Mouse (Mus musculus): ENCODE measurements around the gene Tmem178. TPM values are rescaled to one million over a fixed set of nuclear protein-coding genes. Genes with fewer than 3 reads are reported as not detected.

Tmem178 gene
- 23.1 and 23.7 TPM in 2 replicates for polyA plus RNA-seq (2016; fragmentation: Nextera tagmentation; extraction: Ambion mirVana)

DNA sequence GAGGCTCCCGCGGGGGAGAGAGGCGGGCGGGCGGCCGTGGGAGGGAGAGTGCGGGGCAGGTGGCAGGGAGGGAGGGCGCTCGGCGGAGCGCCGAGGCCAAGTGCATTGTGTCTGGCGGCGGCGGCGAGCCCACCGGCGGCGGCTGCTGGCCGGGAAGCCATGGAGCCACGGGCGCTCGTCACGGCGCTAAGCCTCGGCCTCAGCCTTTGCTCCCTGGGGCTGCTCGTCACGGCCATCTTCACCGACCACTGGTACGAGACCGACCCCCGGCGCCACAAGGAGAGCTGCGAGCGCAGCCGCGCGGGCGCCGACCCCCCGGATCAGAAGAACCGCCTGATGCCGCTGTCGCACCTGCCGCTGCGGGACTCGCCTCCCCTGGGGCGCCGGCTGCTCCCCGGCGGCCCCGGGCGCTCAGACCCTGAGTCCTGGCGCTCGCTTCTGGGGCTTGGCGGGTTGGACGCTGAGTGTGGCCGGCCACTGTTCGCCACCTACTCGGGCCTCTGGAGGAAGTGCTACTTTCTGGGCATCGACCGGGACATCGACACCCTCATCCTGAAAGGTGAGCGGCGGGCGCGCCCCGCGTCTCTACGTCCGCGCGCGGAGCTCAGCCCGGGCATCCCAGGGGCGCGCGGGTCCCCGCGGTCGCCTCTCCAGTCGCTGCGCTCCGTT lies at the start of gene Tmem178:
Gene Tmem178 (plus strand): TSS at position 103 of the 669 bp plus-strand sequence.
- under 1% methylated on average over 60 of the region's 84 CpGs for WGBS

DNA sequence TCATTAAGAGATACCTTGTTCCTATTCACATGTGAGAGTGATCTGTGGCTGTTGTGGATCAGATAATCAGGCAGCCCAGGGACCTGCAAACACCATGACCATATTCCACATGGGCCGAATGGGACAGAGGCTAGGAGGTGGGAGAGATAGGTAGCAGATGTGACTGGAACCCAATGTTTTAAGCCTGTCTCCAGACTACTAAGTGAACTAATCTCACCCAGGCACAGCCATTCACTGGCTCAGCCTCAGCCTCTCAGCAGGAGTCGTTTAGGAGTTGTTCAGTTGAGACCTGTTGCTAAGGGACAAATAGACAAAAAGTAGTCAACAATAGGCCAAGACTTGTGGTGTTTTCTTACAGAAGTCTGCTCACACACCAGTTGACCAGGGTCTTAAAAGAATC lies 48.0 kb upstream of the Tmem178 start:
- H3K4me1 ChIP-seq: peaks cover 13% of the 10 kb centered on the region; the same call in 1 of the 2 replicates
- no peaks in the 10 kb centered on the region for H3K27me3 ChIP-seq
- H3K4me2 ChIP-seq (replicated peaks): no peak overlapping the region
- no peak overlapping the region for H3K27ac ChIP-seq
- WGBS: 36% methylated on average over 2 of the region's 2 CpGs
- H3K9me3 ChIP-seq (replicated peaks): no peaks in the 10 kb centered on the region
- H3K4me3 ChIP-seq: no peak overlapping the region
- no peak overlapping the region for H3K9ac ChIP-seq
- ATAC-seq (ENCODE audit: low FRiP score): no peak
- H3K36me3 ChIP-seq: no peaks in the 10 kb centered on the region

More for the DNA sequence above, at the start of gene Tmem178:
- peak within 1 kb of the TSS; percentile 79 for H3K4me3 ChIP-seq
- H3K4me2 ChIP-seq (replicated peaks): peak within 1 kb of the TSS; percentile 89
- peak within 1 kb of the TSS; percentile 87 for H3K27ac ChIP-seq
- ATAC-seq (ENCODE audit: low FRiP score): peak; percentile 72
- no peaks in the 10 kb centered on the region for H3K27me3 ChIP-seq
- H3K9ac ChIP-seq: peak within 1 kb of the TSS; percentile 89
- no peaks in the 10 kb centered on the region for H3K36me3 ChIP-seq
- H3K4me1 ChIP-seq: peaks cover 13% of the 10 kb centered on the region
- H3K9me3 ChIP-seq (replicated peaks): no peaks in the 10 kb centered on the region

DNA sequence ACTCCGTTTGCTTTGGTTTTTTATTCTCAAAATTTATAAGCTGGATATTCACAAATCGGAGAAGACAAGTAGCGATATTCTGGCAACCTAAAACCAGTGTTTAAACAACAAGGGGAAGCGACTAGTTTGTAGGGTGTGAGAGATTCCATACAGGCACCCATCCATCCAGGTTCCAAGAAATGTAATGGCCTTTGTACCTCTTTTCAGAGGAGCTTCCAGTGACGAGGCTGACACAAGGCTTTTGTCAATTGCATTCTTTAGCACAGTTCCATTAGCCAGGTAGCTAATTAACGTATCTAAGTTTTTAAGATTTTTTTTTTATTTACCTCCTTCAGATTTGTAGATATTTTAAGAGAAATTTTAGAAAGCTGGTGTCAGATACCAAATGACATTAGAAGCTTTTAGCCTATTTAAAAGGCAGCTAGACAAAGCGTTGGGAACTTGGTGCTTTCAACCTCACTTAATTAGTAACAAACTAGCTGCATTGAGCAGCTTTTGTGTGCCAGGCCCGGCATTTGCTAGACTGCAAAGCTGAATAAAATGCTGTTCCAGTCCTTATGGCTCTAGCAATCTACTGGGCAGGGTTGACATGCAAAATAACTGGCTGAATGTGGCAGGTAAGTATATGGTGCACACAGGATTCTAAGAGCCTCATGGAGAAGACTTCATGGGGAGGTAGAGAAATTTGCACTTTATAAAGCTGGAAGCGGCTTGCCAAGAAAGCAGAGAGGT lies 46.6 kb upstream of the Tmem178 start:
- no peaks in the 10 kb centered on the region for H3K9me3 ChIP-seq (replicated peaks)
- no peak for ATAC-seq (ENCODE audit: low FRiP score)
- peaks cover 13% of the 10 kb centered on the region; the same call in 1 of the 2 replicates for H3K4me1 ChIP-seq
- H3K27ac ChIP-seq: no peak overlapping the region
- no peak overlapping the region for H3K9ac ChIP-seq
- H3K36me3 ChIP-seq: no peaks in the 10 kb centered on the region
- WGBS: 60% methylated on average over 9 of the region's 9 CpGs
- H3K27me3 ChIP-seq: no peaks in the 10 kb centered on the region
- no peak overlapping the region for H3K4me2 ChIP-seq (replicated peaks)
- no peak overlapping the region for H3K4me3 ChIP-seq

DNA sequence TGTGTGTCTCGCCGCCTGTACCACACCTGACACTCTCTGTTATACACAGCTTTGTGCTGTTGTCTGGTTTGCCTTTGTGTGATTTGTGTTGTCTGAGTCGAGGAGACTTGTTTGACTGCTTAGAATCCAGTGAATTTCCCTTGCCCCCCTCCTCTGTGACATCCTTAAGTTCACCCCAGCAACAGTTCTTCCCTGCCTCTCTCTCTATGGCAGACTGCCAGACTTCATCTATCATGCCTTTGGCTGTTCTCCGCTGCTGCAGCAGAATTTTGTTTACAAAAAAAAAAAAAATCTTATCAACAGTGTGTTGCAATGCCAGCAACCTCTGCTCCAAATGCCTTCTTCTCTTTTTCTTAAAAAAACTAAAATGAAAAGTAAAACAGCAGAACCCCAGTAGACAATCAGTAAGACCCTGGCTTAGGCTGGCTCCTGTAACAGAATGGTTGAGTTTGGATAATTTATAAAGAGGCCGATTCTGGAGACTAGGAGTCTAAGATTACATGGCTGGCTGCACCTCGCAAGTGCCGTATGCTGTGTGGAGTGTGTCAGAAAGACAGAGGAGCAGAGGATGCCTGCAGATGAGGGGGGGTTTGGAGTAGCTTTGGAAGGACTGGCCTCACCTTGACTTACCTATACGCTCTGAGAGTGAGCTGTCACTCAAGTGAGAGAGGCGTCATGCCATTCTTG lies 44.8 kb upstream of the Tmem178 start:
- Histone ChIP-seq H3K4me1 (peaks cover 22% of the 10 kb centered on the region; the same call in 1 of the 2 replicates), H3K4me2 (replicated peaks) (no peak overlapping the region), H3K27ac (0 out of 2 replicates have a peak overlapping the region, but pooled peaks have one; percentile 12)

DNA sequence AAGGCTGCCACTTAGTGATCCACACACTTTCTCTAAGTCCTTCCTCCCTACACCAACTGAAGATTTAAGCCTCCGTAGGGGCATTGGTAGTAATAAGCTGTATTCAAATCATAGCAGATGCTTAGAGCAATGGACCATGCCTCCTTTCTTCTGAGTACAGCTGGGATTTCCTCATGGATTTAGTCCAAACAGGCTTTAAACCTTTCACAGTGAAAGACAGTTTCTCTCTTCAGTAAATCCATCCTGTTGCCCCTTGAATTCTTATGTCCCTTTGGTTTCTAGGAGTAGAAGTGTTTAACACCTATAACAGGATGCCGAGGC lies 44.3 kb upstream of the Tmem178 start:
- H3K4me3 ChIP-seq: no peak overlapping the region
- 0 out of 2 replicates have a peak overlapping the region, but pooled peaks have one; percentile 12 for H3K27ac ChIP-seq
- no peaks in the 10 kb centered on the region for H3K36me3 ChIP-seq
- no peaks in the 10 kb centered on the region for H3K27me3 ChIP-seq
- H3K4me2 ChIP-seq (replicated peaks): no peak overlapping the region
- peaks cover 23% of the 10 kb centered on the region; the same call in 1 of the 2 replicates for H3K4me1 ChIP-seq
- no peak for ATAC-seq (ENCODE audit: low FRiP score)
- no peak overlapping the region for H3K9ac ChIP-seq
- H3K9me3 ChIP-seq (replicated peaks): no peaks in the 10 kb centered on the region
- WGBS: 78% methylated on average over 2 of the region's 2 CpGs

More for the DNA sequence above, 44.8 kb upstream of the Tmem178 start:
- H3K36me3 ChIP-seq: no peaks in the 10 kb centered on the region
- no peaks in the 10 kb centered on the region for H3K27me3 ChIP-seq
- no peak overlapping the region for H3K9ac ChIP-seq
- no peak overlapping the region for H3K4me3 ChIP-seq
- no peaks in the 10 kb centered on the region for H3K9me3 ChIP-seq (replicated peaks)
- ATAC-seq (ENCODE audit: low FRiP score): peak; percentile 78
- 53% methylated on average over 9 of the region's 9 CpGs for WGBS

DNA sequence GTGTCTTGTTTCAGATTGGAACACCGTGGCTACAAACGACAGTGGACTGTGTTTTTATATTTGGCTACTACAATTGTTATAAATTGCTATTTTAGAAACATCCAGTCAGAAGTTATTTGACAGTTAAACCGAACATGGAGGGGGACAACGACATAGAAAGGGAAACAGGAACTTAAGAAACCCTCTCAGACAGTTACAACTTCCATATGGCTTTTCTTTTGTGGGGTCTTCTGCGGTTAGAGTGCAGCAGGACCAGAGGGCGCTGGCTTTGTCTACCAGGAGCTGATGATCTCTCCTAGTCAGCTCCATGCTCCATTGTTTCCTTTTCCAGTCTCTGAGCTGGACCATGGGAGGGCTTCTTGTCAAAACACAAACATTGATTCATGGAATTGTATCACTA lies 42.5 kb upstream of the Tmem178 start:
- Histone ChIP-seq H3K9ac (no peak overlapping the region), H3K27ac (no peak overlapping the region), H3K27me3 (no peaks in the 10 kb centered on the region), H3K36me3 (no peaks in the 10 kb centered on the region), H3K4me3 (no peak overlapping the region), H3K9me3 (replicated peaks) (no peaks in the 10 kb centered on the region), H3K4me1 (peaks cover 23% of the 10 kb centered on the region; the same call in 1 of the 2 replicates), H3K4me2 (replicated peaks) (no peak overlapping the region)
- WGBS: 87% methylated on average over 6 of the region's 6 CpGs
- no peak for ATAC-seq (ENCODE audit: low FRiP score)

DNA sequence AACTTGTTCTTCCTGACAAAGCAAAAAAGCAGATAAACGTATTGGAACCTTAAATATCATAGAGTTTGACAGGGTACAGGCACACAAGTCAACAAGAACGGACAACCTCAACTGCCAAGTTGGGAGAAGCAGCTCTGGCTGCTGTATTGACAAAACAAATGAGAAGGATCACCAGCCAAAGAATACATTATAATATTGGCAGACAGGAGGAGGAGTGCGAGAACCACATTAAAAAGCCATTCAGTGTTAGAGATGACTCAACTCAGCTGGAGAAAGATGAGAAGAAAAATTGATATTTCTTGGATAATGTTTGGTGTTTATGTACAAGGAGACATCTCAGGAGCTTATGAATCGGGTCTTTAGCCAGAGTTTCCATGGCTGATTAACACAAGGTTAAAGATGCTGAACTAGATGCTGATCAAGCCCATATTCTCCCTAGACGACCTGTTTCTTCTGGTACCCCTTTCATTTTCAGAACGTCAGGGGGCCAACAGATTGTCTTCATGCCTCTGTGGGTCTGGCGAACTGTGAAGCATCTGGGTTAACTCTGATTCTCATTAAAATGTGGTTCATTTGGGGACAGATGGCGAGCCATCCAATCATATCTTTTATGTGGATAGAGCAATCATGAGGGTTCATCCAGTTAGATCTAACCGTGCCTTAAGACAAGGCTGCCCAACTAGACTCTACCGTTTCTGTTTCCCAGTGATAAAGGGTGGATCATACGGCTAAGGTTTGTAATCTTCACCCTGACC lies 41.1 kb upstream of the Tmem178 start:
- Histone ChIP-seq H3K27ac (no peak overlapping the region), H3K27me3 (no peaks in the 10 kb centered on the region), H3K4me3 (no peak overlapping the region), H3K9me3 (replicated peaks) (no peaks in the 10 kb centered on the region), H3K36me3 (no peaks in the 10 kb centered on the region), H3K9ac (no peak overlapping the region), H3K4me1 (peaks cover 23% of the 10 kb centered on the region; the same call in 1 of the 2 replicates), H3K4me2 (replicated peaks) (no peak overlapping the region)
- no peak for ATAC-seq (ENCODE audit: low FRiP score)
- 80% methylated on average over 11 of the region's 11 CpGs for WGBS

DNA sequence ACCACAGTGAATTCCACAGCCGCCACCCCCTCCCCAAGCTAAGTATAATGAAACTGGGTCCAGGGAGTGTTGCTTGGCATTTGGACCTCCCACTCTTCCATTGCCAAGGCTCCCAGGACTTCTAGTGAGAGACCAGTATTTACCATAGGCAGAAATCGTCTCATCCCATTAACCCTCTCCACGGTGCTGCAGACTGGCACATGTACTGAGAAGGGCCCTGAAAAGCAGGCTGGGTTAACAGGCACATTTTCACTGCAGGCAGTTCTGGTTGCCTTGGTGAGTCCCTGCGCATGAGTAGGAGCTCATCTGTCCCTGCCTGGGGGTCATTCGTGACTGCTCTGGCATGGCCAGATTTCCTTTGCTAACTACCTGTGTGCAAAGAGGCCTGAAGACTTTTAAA lies 40.4 kb upstream of the Tmem178 start:
- Histone ChIP-seq H3K9ac (no peak overlapping the region), H3K4me3 (no peak overlapping the region), H3K36me3 (no peaks in the 10 kb centered on the region), H3K4me1 (peaks cover 16% of the 10 kb centered on the region; the same call in 1 of the 2 replicates), H3K4me2 (replicated peaks) (no peak overlapping the region), H3K27me3 (no peaks in the 10 kb centered on the region), H3K9me3 (replicated peaks) (no peaks in the 10 kb centered on the region), H3K27ac (no peak overlapping the region)
- WGBS: 68% methylated on average over 5 of the region's 5 CpGs
- ATAC-seq (ENCODE audit: low FRiP score): 0 out of 2 replicates have a peak, but pooled peaks have one; percentile 32

DNA sequence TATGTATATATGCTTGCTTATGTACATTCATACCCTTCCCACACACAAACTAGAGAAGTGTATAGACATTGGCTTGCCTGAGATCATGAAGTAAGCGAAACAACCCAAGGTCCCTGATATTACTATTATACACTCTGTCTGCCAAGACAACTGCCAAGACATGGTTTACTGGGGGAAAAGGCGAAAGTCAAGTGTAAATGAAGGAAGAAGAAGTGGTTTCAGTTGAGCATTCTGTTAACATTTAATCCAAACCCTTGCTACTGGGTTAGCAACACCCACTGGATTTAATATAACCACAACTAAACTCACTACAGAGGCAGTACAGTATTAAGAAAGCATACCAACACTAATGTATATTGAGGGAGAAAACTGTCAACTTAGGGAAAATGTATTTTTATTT lies 28.8 kb upstream of the Tmem178 start:
- Histone ChIP-seq H3K36me3 (no peaks in the 10 kb centered on the region), H3K4me2 (replicated peaks) (no peak overlapping the region), H3K4me3 (no peak overlapping the region), H3K27ac (no peak overlapping the region), H3K9me3 (replicated peaks) (no peaks in the 10 kb centered on the region), H3K9ac (no peak overlapping the region), H3K27me3 (no peaks in the 10 kb centered on the region), H3K4me1 (no peaks in the 10 kb centered on the region)
- ATAC-seq (ENCODE audit: low FRiP score): no peak
- WGBS: 94% methylated on average over 2 of the region's 2 CpGs

DNA sequence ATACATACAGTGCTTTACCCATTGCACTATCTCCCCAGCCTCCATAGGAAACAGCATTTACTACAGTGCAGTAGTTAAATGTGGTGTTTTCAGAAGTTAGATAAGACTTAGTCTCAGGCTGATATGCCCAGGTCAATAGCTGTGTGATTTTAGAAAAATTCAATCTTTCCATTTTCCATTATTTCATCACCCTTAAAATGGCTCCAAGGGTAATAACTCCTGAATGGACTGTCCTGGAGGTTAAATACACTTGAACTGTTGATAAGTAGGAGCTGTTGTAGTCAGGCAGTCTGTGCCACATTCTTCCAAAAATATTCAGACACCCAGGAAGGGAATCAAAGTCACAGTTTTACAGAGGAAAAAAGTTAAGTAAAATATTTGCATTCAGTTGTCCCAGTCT lies 25.2 kb upstream of the Tmem178 start:
- Histone ChIP-seq H3K9ac (no peak overlapping the region), H3K4me3 (no peak overlapping the region), H3K9me3 (replicated peaks) (no peaks in the 10 kb centered on the region), H3K36me3 (no peaks in the 10 kb centered on the region), H3K27me3 (no peaks in the 10 kb centered on the region), H3K4me2 (replicated peaks) (no peak overlapping the region), H3K27ac (no peak overlapping the region), H3K4me1 (no peaks in the 10 kb centered on the region)
- ATAC-seq (ENCODE audit: low FRiP score): no peak

DNA sequence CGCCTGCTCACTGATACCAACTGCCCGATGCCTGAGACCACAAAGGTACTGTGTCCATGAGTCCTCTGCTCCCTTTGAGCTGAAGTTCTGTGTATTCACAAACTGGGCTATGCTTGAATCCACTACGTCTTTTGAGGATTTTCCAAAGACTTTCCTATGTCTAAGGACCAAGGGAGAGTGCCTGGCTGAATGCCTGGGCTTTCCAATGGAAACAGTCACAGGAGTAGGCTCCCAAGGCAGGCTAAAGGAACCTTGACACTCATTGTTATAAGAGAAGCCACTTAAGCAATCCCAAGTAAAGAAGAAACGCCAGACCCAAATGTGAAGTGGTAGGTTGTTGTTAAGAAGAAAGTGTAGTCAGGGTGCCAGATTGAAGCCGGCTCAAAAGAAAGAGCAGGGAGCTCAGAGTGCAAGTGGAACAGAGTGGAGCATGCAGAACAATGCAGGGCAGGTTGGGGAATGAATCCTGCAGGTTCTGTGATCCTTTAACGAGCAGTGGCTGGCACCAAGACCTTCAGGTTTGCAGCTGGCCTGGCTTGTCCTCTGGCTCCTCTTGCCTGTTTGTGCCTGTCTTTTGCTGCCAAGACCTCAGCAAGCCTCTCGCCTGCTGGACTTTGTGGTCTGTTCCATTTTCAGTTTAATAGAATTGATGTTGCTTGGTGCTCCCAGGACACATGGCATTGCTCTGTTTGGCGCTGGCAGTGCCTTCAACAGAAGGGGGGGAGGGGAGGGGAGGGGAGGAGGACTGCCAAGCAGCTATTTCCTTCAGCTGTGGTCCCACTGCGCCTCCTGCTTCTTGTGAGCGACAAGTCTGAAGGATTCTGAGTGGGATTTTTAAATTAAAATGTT lies 22.9 kb upstream of the Tmem178 start:
- Histone ChIP-seq H3K9me3 (replicated peaks) (no peaks in the 10 kb centered on the region), H3K4me3 (no peak overlapping the region), H3K36me3 (no peaks in the 10 kb centered on the region), H3K4me2 (replicated peaks) (no peak overlapping the region), H3K9ac (no peak overlapping the region), H3K27me3 (no peaks in the 10 kb centered on the region), H3K27ac (no peak overlapping the region), H3K4me1 (no peaks in the 10 kb centered on the region)
- WGBS: 78% methylated on average over 10 of the region's 10 CpGs
- ATAC-seq (ENCODE audit: low FRiP score): no peak
